Mouse (Mus musculus) gastrocnemius, adult 2 months (tissue): ENCODE data around the gene Otulinl. TPM values are rescaled to one million over a fixed set of nuclear protein-coding genes. Genes with fewer than 3 reads are reported as not detected.

Source experiments
- DNase-seq: peaks from one replicate; pipeline ENCODE4 v3.0.0; 2022
- H3K27ac ChIP-seq: fragments of 200-600 bp; 2 replicates; pipeline ENCODE4 v1.8.1; 2022; ENCODE audit warnings: mild to moderate bottlenecking
- H3K4me3 ChIP-seq: fragments of 200-600 bp; 2 replicates; pipeline ENCODE4 v1.8.1; 2022; ENCODE audit warnings: mild to moderate bottlenecking, moderate library complexity
- CTCF ChIP-seq: fragments of 200-600 bp; IDR thresholded peaks from 2 replicates; pipeline ENCODE4 v1.8.1; 2022; ENCODE audit warnings: antibody characterized with exemption, mild to moderate bottlenecking, moderate library complexity
- intact Hi-C: fragments of 180-260 bp; cut with DNase I; formaldehyde crosslinking; loops from one replicate; pipeline ENCODE4 v1.15.1; 2025
- total RNA-seq, 2 experiments: library from RNA; stranded (reverse); gene quantifications; 2 replicates each; pipeline ENCODE4 v1.2.3; 2021

Gene Otulinl
- total RNA-seq, 2 experiments from 2014 or later, result 0.43 to 0.61 TPM

DNA sequence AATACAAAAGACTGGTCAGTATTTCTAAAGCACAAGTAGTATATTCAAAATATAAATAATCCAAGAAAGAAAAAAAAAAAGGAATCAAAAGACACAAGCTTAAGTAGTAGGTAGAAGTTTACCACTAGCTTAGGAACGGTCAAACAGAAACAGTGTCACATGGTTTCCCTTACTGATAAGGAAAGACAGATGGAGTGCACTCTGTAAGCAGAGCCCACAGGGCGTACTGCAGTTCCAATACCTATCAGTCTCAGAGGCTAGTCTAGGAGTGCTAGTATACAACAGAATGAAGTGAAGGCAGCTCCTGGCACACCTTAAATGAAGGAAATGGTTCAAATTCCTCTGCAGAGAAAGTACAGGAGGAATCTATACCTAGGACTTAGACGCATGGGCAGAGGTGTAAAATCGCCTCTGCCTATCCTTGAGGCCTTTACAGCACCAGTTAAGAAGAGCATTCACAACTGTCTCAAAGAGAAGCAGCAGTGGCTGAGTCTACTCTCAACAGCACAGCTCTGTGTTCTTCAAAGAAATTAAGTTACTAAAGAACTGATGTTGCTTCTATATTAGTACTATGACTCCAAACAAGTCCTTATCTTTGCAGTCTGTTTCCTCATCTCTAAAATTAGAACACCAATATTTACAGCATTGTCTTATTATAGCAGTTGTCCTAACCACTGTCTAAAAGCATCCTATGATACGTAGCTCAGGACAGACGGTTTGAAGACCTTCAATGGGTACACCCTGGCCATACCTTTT lies 62.4 kb downstream of the Otulinl start:
- intact Hi-C loops, result no loop called here
- no peak for DNase-seq
- Histone ChIP-seq H3K4me3 (no peak overlapping the region), H3K27ac (peak overlapping the region; percentile 84)
- TF ChIP-seq CTCF, result no peak

DNA sequence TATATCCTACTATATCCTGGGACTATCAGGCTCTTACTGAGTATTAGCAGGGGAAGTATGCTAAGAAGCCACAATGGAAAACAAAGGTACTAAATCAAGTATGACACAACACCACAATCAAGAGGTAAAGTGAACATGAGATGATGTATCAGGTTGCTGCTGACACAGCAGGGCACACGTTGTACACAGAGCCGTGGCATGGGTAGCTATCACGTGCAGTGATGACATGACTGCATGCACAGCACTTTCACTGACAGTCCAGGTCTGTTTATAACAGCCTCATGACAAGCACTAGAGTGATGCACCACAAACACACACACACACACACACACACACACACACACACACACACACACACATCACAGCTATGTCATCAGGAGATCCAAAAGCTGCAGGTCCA lies 64.2 kb downstream of the Otulinl start:
- no peak for DNase-seq
- peak overlapping the region; percentile 84 for H3K27ac ChIP-seq
- H3K4me3 ChIP-seq, result no peak overlapping the region
- intact Hi-C loops, result no loop called here
- TF ChIP-seq CTCF, result no peak

DNA sequence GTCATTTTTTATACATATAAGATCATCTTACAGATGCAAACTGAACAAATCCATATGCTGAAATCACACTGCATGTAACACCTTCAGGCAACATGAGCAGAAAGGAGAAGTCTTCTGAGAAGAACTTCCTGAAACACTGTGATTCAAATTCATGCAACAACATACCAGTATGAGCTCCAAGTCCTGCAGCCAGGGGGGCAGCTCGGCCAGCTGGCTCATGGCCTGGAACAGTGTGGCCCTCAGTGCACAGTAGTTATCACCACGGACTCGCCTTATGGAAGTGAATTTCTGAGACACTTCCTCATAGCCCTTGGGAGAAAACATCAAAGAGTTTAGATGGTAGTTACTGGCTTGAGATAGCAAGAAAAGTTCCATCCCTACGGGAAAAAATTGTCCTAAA lies 65.2 kb downstream of the Otulinl start:
- peak overlapping the region; percentile 84 for H3K27ac ChIP-seq
- intact Hi-C loops, result no loop called here
- DNase-seq, result peak; percentile 92
- H3K4me3 ChIP-seq, result 0 out of 2 replicates have a peak overlapping the region, but pooled peaks have one; percentile 1
- peak; percentile 31; the same call in 1 of the 2 replicates for TF ChIP-seq CTCF

DNA sequence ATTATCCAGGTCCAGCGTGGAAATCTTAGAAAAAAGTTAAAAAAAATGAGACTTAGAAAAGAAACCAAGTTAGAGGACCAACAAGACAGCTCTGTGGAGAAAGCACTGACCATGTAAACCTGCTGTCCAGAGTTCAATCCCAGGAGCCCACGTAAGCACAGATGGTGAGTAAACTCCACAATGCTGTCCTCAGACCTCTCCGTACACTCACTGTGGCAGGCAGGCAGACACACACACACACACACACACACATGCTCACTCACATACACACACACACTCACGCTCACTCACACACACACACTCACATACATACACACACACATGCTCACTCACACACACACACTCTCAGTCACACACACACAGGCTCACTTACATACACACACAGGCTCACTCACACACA lies 68.1 kb downstream of the Otulinl start:
- intact Hi-C loops, result loop anchor here (2.0 kb wide), 1 partner anchor 288 kb away; no protein-coding TSS in a partner anchor
- no peak for TF ChIP-seq CTCF
- Histone ChIP-seq H3K27ac (no peak overlapping the region), H3K4me3 (no peak overlapping the region)
- DNase-seq, result no peak

GRCm38 (mm10) chr15:27612533-27613221 lies 68.7 kb downstream of the Otulinl start:
- Histone ChIP-seq H3K27ac (no peak overlapping the region), H3K4me3 (no peak overlapping the region)
- DNase-seq, result peak; percentile 65
- intact Hi-C loops, result loop anchor here (2.0 kb wide), 1 partner anchor 288 kb away; no protein-coding TSS in a partner anchor
- peak; percentile 86 for TF ChIP-seq CTCF

DNA sequence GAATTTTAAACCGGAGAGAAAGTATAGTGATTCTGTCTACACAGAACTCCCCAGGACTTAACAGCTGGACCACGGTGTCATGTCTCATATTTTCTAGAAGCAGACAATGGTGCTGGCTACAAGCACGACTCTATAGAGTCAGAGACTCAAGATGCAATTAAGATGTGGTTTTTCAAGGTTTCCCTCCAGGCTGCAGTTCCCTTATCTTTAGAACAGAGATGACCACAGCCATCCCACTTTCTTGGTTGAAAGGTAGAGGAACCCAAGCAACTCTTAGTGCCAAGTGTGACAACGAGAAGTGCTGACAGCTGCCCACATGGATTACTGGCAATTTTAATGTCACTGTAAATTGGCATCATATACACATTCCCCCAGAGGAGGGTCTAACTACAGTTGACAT lies 71.8 kb downstream of the Otulinl start:
- no peak overlapping the region for H3K27ac ChIP-seq
- no peak overlapping the region for H3K4me3 ChIP-seq
- TF ChIP-seq CTCF, result no peak
- intact Hi-C loops, result no loop called here
- DNase-seq, result no peak

- intact Hi-C loops, result no loop called here
- no peak for DNase-seq
- no peak for TF ChIP-seq CTCF
- no peak overlapping the region for H3K4me3 ChIP-seq
- H3K27ac ChIP-seq, result no peak overlapping the region
Observed at GRCm38 (mm10) chr15:27605252-27605651, 76.1 kb downstream of the Otulinl start.

Other genes starting within 250 kb of the Otulinl start
- 100 to 1,000 TPM; 134 to 142 TPM for gene Ank, start 214.9 kb downstream of the Otulinl start, total RNA-seq
- 10 to 100 TPM; 16.2 to 20.7 TPM for gene Otulin, start 50.9 kb downstream of the Otulinl start, total RNA-seq